Mouse (Mus musculus) forebrain, embryonic 11.5 days (tissue): ENCODE results near the gene Zfp786. TPM values are rescaled to one million over a fixed set of nuclear protein-coding genes. Genes with fewer than 3 reads are reported as not detected.

ENCODE experiments used
- ATAC-seq: fragments of 200-750 bp; cut with Nextera tagmentation; replicated peaks from 2 replicates; pipeline ENCODE4 v1.8.0; 2017; ENCODE audit warnings: moderate TSS enrichment; ENCODE audit not compliant: low FRiP score
- DNase-seq: peaks from one replicate; pipeline ENCODE4 v3.0.0-alpha.2; 2017; ENCODE audit warnings: low spot score
- H3K27ac ChIP-seq: fragments of 300-500 bp; sonication (generic); 2 replicates; pipeline ENCODE4 v1.5.1; 2014; ENCODE audit warnings: low read depth, low read length
- H3K27me3 ChIP-seq: fragments of 300-500 bp; sonication (generic); 2 replicates; pipeline ENCODE4 v1.6.1; 2014; ENCODE audit warnings: mild to moderate bottlenecking, low read length, mixed read lengths; ENCODE audit not compliant: control insufficient read depth, insufficient read depth
- H3K36me3 ChIP-seq: fragments of 300-500 bp; sonication (generic); 2 replicates; pipeline ENCODE4 v1.6.1; 2014; ENCODE audit warnings: mild to moderate bottlenecking, low read length, moderate library complexity, mixed read lengths; ENCODE audit not compliant: control insufficient read depth, insufficient read depth
- H3K4me1 ChIP-seq: fragments of 300-500 bp; sonication (generic); replicated peaks from 2 replicates; pipeline ENCODE4 v1.6.1; 2014; ENCODE audit warnings: low read length, mixed read lengths; ENCODE audit not compliant: control insufficient read depth, insufficient read depth
- H3K4me2 ChIP-seq: fragments of 300-500 bp; sonication (generic); 2 replicates; pipeline ENCODE4 v1.6.1; 2014; ENCODE audit warnings: low read depth, mild to moderate bottlenecking, low read length, moderate library complexity, mixed read lengths; ENCODE audit not compliant: severe bottlenecking
- H3K4me3 ChIP-seq: fragments of 300-500 bp; sonication (generic); 2 replicates; pipeline ENCODE4 v1.5.1; 2014; ENCODE audit warnings: low read depth, low read length
- H3K9ac ChIP-seq: fragments of 300-500 bp; sonication (generic); 2 replicates; pipeline ENCODE4 v1.6.1; 2014; ENCODE audit warnings: low read length
- H3K9me3 ChIP-seq: fragments of 300-500 bp; sonication (generic); 2 replicates; pipeline ENCODE4 v1.6.1; 2016; ENCODE audit warnings: low read length, mixed read lengths; ENCODE audit not compliant: control insufficient read depth
- WGBS: fragments of 180-500 bp; shearing (Covaris S2); extraction: QIAGEN DNeasy Blood & Tissue Kit; methylation state at CpG from one replicate; pipeline ENCODE4 v1.1.7; 2014; 5-methylcytosine and 5-hydroxymethylcytosine counted together
- polyA plus RNA-seq: library from polyadenylated mRNA; unstranded; fragments of >200 nt; fragmentation: Nextera tagmentation; extraction: Ambion mirVana; gene quantifications from 2 replicates; pipeline ENCODE4 v1.2.1, GENCODE M21; 2014

The Zfp786 gene
- polyA plus RNA-seq, 1 experiment from 2014 or later = 7.6 TPM

DNA sequence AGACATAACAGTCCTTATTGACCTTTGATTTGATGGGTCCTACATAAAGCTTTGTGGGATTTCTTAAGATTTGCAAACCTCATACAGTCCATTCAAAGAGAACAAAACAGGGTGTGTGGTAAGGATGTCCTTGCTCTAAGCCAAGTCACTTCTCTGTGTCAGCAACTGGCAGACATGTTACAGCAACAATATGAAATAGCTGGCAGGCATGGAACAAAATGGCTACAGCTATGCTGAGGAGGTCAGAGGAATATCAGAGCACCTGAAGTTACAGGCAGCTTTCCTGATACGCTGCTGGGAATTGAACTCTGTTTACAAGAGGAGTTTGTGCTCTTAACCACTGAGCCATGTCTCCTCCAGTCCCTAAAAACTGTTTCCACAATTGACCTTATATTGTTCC is 1.6 kb upstream of the Zfp786 start:
- Histone ChIP-seq H3K9me3 (no peaks in the 10 kb centered on the region), H3K4me1 (peaks cover 3% of the 10 kb centered on the region; the same call in 1 of the 2 replicates), H3K36me3 (no peaks in the 10 kb centered on the region), H3K4me2 (no peak overlapping the region), H3K4me3 (no peak overlapping the region), H3K27ac (no peak overlapping the region), H3K27me3 (no peaks in the 10 kb centered on the region), H3K9ac (no peak overlapping the region)
- ATAC-seq = no peak
- no peak for DNase-seq
- 82% methylated on average over 1 of the region's 1 CpGs for WGBS

- peak overlapping the region; percentile 45; the same call in 1 of the 2 replicates for H3K4me2 ChIP-seq
- no peak overlapping the region for H3K27ac ChIP-seq
- no peaks in the 10 kb centered on the region for H3K36me3 ChIP-seq
- 34% methylated on average over 1 of the region's 1 CpGs for WGBS
- no peak overlapping the region for H3K9ac ChIP-seq
- no peaks in the 10 kb centered on the region for H3K27me3 ChIP-seq
- H3K4me3 ChIP-seq = no peak overlapping the region
- H3K4me1 ChIP-seq = peaks cover 3% of the 10 kb centered on the region; the same call in 1 of the 2 replicates
- no peak for ATAC-seq
- DNase-seq = no peak
- H3K9me3 ChIP-seq = no peaks in the 10 kb centered on the region
Measured at GRCm38 (mm10) chr6:47828950-47829349, 1.7 kb downstream of the Zfp786 start.

DNA sequence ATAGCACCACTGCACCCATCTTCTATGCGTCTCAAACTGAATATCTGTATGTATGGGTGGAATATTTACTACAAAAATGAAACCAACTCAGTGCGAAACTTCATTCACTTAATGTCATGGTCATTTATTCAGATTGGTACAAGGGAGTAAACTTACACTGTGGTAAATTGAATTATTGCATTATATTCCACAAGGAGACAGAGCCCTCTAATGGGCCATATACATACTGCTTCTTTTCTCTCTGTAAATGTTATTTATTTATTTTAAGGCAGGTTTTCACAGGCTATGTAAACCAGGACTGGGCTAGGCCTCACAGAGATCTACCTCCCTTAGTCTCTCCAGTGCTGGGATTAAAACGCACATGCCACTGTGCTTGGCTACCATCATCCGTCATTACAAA is 3.2 kb downstream of the Zfp786 start:
- WGBS = 95% methylated on average over 4 of the region's 4 CpGs
- H3K9ac ChIP-seq = no peak overlapping the region
- ATAC-seq (no peak), DNase-seq (no peak)
- no peaks in the 10 kb centered on the region; the same call in 1 of the 2 replicates for H3K36me3 ChIP-seq
- no peaks in the 10 kb centered on the region for H3K27me3 ChIP-seq
- H3K4me3 ChIP-seq = no peak overlapping the region
- H3K9me3 ChIP-seq = no peaks in the 10 kb centered on the region
- peaks cover 3% of the 10 kb centered on the region; the same call in 1 of the 2 replicates for H3K4me1 ChIP-seq
- no peak overlapping the region for H3K27ac ChIP-seq
- H3K4me2 ChIP-seq = no peak overlapping the region

DNA sequence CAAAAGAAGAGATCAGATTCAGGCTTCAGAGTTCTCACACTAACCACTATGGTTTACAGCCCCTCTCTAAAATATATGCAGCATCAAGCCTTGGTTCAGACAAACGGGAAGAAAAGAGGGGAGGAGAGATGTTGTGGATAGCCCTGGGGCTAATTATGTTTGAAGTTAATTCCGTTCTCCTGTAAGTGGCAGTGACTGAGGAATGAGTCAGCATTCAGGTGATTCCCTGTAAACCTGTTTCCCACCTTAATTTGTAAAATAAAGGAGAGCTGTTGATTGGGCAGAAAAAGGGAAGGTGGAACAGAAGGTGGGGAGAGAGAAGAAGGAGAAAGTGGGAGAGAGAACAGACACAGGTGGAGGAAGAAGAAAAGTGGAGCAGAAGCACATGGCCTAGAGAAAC is 6.4 kb downstream of the Zfp786 start:
- WGBS = 73% methylated on average over 2 of the region's 2 CpGs
- Histone ChIP-seq H3K4me1 (no peaks in the 10 kb centered on the region; the same call in 1 of the 2 replicates), H3K9ac (no peak overlapping the region), H3K4me2 (no peak overlapping the region), H3K27ac (no peak overlapping the region), H3K9me3 (no peaks in the 10 kb centered on the region), H3K36me3 (no peaks in the 10 kb centered on the region; the same call in 1 of the 2 replicates), H3K27me3 (no peaks in the 10 kb centered on the region), H3K4me3 (no peak overlapping the region)
- ATAC-seq = no peak
- DNase-seq = peak; percentile 14

GRCm38 (mm10) chr6:47821776-47822175 is 8.9 kb downstream of the Zfp786 start:
- Histone ChIP-seq H3K4me1 (no peaks in the 10 kb centered on the region), H3K4me2 (no peak overlapping the region), H3K27ac (no peak overlapping the region), H3K36me3 (no peaks in the 10 kb centered on the region; the same call in 1 of the 2 replicates), H3K4me3 (no peak overlapping the region), H3K27me3 (no peaks in the 10 kb centered on the region), H3K9me3 (no peaks in the 10 kb centered on the region), H3K9ac (no peak overlapping the region)
- no peak for ATAC-seq
- 90% methylated on average over 6 of the region's 6 CpGs for WGBS
- no peak for DNase-seq

GRCm38 (mm10) chr6:47821236-47821635 is 9.4 kb downstream of the Zfp786 start:
- DNase-seq (peak; percentile 9), ATAC-seq (no peak)
- no peaks in the 10 kb centered on the region for H3K4me1 ChIP-seq
- no peak overlapping the region for H3K9ac ChIP-seq
- no peak overlapping the region for H3K27ac ChIP-seq
- no peaks in the 10 kb centered on the region; the same call in 1 of the 2 replicates for H3K36me3 ChIP-seq
- no peaks in the 10 kb centered on the region for H3K27me3 ChIP-seq
- no peak overlapping the region for H3K4me2 ChIP-seq
- WGBS = 94% methylated on average over 5 of the region's 5 CpGs
- no peak overlapping the region for H3K4me3 ChIP-seq
- H3K9me3 ChIP-seq = no peaks in the 10 kb centered on the region

GRCm38 (mm10) chr6:47819626-47820325 is 10.9 kb downstream of the Zfp786 start:
- Histone ChIP-seq H3K9ac (no peak overlapping the region), H3K27ac (no peak overlapping the region), H3K4me2 (no peak overlapping the region), H3K4me3 (no peak overlapping the region), H3K36me3 (no peaks in the 10 kb centered on the region; the same call in 1 of the 2 replicates), H3K9me3 (no peaks in the 10 kb centered on the region), H3K27me3 (no peaks in the 10 kb centered on the region), H3K4me1 (no peaks in the 10 kb centered on the region)
- WGBS = 94% methylated on average over 23 of the region's 23 CpGs
- no peak for ATAC-seq
- DNase-seq = peak; percentile 30

- Histone ChIP-seq H3K4me2 (no peak overlapping the region), H3K9me3 (no peaks in the 10 kb centered on the region), H3K27me3 (no peaks in the 10 kb centered on the region), H3K27ac (no peak overlapping the region), H3K36me3 (no peaks in the 10 kb centered on the region; the same call in 1 of the 2 replicates), H3K4me1 (no peaks in the 10 kb centered on the region), H3K9ac (no peak overlapping the region), H3K4me3 (no peak overlapping the region)
- ATAC-seq (no peak), DNase-seq (no peak)
- 92% methylated on average over 8 of the region's 8 CpGs for WGBS
Measured at GRCm38 (mm10) chr6:47818721-47819120, 11.9 kb downstream of the Zfp786 start.

- Histone ChIP-seq H3K4me2 (no peak overlapping the region), H3K27ac (no peak overlapping the region), H3K36me3 (no peaks in the 10 kb centered on the region; the same call in 1 of the 2 replicates), H3K9me3 (no peaks in the 10 kb centered on the region), H3K27me3 (no peaks in the 10 kb centered on the region), H3K4me1 (peaks cover 6% of the 10 kb centered on the region; the same call in 1 of the 2 replicates), H3K9ac (no peak overlapping the region), H3K4me3 (no peak overlapping the region)
- DNase-seq (peak; percentile 17), ATAC-seq (no peak)
- 91% methylated on average over 1 of the region's 1 CpGs for WGBS
Measured at GRCm38 (mm10) chr6:47816151-47816550, 14.5 kb downstream of the Zfp786 start.
